Mouse (Mus musculus) gastrocnemius, postnatal 36 days (tissue): ENCODE measurements around the gene Tbc1d16. TPM values are rescaled to one million over a fixed set of nuclear protein-coding genes. Genes with fewer than 3 reads are reported as not detected.

Experiments used
- DNase-seq, 2 experiments: peaks; one replicate each; pipeline ENCODE4 v3.0.0; 2022
- intact Hi-C: fragments of 180-260 bp; cut with DNase I; formaldehyde crosslinking; loops from one replicate; pipeline ENCODE4 v1.15.1; 2025
- total RNA-seq, 2 experiments: library from RNA; stranded (reverse); gene quantifications; 2 replicates each; pipeline ENCODE4 v1.2.3; 2021

Tbc1d16 gene
- total RNA-seq, 2 experiments from 2014 or later = 19.2 to 23.2 TPM

DNA sequence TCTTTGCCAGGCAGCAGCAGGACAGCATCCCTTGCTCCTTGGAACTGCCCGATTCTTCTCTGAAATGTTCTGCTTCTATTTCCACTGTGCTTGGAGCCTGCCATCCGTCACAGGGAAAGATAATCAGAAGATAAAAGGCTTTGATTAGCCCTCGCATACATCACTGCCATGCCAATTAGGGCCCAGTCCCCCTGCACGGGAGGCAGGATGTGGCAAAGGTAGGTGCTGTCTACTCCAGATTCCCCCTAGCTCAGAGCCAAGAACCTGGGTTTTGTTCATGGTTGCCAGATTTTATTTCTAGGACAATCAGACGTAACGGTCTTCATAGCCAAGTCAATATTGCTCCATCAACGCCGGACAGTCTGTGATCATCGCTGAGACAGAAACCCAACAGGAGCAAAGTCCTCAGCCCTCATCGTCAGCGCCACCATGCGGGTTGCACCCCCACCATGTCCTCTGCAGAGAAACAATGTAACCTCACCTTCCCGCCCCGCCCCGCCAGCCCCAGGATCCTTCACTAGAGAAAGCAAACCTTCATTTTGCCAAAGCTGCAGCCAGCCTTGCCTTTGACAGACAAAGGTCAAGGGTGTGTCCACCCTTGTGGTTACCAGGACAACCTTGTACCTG is 44.5 kb downstream of the Tbc1d16 start:
- intact Hi-C loops = no loop called here
- no peak for DNase-seq

DNA sequence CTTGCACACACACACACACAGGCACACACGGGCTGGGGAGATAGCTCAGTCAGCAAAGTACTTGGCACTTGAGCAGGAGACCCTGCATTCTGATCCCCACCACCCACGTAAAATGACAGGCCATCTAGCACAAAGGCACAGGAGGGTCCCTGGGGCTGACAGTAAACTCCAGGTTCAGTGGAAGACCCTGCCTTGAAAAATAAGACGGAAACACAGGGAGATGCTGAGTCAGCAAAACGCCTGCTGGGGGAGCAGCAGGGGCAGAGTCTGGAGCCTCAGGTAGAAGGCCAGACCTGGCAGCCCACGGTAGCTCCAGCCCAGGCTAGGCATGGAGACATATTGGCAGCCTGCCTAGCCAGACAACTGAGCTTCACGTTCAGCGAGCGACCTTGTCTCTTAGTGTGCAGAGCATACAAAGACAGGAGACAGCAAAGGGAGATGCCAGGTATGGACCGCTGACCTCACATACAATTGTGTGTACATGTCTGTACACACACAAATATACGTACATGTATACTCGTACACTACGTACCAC is 46.4 kb downstream of the Tbc1d16 start:
- intact Hi-C loops = no loop called here
- no peak for DNase-seq

DNA sequence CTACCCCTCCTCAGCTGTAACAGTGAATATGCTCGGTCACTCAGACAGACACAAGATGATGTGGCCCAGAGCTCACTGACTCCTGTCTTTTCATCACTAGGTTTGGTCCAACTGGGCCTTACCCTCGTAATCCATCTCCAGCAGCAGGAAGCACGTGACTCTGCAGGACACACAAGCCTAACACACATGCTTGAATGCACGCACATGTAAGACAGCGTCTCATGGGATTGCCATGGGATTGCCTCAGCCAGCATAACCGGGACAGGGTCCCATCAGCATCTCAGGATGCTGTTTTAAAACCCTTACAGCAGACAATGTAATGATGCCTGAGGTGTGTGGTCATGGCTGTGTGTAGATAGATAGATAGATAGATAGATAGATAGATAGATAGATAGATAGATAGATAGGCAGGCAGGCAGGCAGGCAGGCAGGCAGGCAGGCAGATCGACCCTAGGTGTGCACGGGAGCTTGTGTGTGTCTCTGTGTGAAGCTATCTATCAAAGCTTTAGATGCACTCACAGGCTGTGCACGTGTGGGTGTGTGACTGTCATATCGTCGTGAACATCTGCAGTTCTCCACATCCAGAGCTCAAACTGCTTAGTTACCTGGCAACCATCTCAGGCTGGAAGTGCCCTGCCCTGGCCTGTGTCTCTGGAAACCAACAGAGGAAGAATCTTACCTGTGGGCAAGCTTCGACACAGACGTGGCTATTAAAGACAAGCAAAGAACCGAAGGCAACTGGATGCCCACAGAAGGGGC is 47.3 kb downstream of the Tbc1d16 start:
- DNase-seq = no peak
- intact Hi-C loops = no loop called here

DNA sequence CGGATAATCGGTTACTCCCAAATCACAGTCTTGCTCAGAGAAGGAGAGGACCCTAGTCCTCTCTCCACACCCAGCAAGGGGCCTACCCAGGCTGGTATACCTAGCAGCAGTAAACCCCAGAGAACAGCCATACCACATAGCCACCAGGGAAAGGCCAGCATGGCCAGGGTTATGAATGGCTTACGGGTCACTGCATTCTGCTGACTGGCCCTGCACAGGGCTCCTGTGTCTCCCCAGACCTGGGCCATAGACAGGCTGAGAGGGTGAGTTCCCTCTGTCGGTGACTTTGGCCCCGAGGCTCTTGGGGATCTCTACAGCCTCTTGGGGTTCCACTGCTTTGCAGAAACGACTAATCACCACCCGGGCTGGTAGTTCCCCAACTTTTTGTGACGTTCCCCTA is 50.0 kb downstream of the Tbc1d16 start:
- intact Hi-C loops = no loop called here
- DNase-seq = no peak

DNA sequence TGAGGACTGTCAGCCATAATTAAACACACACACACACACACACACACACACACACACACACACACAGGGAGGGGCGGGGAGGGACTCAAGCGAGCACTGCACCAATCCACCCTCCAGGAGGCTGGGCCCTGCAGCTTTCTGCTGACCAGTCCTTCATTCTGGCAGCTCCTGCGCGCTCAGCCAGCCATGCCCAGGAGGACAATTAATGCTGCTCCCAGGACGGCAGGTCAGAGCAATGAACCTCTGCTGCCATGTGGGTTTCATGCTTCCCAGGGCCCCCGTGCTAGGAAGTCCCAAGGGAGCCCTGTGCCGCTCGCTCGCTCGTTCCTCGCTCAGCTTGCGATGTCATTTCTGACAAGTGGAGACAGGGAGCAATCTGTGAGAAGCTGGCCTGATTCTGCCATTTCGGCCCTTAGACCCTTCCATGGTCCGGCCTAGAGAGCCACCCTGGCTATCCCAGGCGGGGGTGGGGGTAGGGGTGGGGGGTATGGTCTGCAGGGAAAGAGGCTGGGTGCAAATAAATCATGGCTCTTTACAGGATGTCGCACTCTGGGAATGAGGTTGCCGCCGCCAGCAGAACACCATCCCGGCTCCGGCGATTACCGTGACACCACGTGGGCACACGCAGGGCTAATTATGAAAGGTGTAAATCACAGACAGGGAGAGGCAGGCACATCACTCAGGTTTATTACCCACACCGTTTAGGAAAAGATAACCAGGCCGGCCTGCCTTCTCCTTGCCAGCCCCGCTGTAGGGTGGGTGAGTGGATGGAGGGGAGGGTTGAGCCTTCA is 51.7 kb downstream of the Tbc1d16 start:
- intact Hi-C loops = no loop called here
- no peak for DNase-seq

DNA sequence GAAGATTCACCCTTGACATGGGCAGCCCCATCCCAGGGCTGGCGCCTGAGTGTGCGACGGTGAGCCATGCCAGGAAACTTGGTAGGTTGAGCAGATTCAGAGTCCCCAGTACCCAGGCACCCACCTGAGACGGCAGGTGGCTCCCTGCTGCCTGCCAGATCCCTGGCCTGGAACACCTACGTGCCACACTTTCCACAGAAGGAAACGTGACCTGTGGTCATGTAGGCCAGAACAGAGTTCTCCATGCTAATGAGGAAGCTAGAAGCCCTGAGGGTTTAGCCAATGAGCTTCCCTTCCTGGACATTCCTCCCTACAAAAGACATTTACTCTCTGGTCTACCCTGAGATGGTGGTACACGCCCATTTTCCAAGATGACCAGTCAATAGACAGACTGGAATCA is 56.7 kb downstream of the Tbc1d16 start:
- intact Hi-C loops = no loop called here

DNA sequence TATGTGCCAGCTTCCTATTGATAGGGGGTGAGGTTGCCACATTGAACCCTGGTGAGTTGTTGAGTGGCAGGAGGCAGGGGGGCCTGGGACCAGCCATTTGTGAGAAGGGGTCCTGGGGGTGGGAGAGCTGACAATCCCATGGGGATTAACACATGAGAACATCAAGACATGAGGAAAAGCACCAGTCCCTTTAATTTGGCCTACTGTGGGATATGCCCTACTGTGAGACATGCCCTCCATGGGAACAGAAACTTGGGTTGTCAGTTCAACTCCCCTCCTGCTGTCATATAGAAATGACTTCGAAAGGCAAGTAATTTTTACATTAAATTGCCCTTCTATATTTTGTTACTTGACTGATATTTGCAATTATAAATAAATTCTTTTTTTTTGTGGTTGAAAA is 59.4 kb downstream of the Tbc1d16 start:
- intact Hi-C loops = no loop called here
- DNase-seq = no peak

More for the DNA sequence above, 56.7 kb downstream of the Tbc1d16 start:
- DNase-seq = no peak

DNA sequence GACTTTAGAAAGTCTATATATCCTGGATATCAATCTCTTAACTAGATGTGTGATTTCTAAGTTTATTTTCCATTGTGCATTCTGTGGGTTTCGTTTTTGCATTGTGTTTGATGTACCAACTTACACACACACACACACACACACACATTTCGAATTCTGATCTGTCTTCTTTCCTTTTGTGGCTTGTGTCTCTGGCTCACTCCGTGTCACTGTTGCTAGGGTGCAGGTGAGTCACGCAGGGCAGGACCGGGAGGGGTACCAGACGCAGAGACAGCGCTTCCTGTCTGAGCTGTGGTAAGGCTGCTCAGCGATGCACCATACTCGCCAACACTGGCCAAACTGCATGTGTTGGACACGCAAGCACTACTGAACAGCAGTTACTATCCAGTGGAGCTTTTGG is 62.3 kb downstream of the Tbc1d16 start:
- intact Hi-C loops = no loop called here
- DNase-seq = no peak

DNA sequence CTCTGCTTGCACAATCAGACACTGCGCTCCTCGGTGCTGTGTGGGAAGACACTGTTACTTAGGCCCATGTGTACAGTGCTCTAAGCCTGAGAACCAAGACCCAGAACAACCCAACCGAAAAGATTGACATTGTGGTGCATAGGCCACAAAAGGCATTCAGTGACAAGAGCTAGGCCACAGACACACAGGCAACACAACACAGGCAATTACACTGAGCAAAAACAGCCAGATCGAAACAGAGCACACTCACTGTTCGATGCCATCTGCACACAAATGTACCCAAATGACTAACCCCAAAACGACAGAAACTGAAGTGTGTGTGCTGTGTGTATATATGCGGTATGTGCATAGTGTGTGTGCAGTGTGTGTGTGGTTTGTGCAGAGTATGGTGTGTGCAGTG is 63.9 kb downstream of the Tbc1d16 start:
- intact Hi-C loops = no loop called here
- no peak for DNase-seq

DNA sequence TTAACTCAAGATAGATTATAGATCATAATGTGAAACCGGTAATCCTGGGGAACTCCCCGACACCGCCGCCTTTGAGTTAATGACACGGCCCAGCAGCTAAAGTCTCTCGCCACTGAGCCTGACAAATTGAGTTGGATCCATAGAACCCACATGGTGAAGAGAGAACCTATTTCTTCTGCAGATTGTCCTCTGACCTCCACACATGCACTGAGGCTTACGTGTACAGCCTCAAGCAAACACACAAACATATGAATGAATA is 64.6 kb downstream of the Tbc1d16 start:
- DNase-seq = no peak
- intact Hi-C loops = no loop called here

DNA sequence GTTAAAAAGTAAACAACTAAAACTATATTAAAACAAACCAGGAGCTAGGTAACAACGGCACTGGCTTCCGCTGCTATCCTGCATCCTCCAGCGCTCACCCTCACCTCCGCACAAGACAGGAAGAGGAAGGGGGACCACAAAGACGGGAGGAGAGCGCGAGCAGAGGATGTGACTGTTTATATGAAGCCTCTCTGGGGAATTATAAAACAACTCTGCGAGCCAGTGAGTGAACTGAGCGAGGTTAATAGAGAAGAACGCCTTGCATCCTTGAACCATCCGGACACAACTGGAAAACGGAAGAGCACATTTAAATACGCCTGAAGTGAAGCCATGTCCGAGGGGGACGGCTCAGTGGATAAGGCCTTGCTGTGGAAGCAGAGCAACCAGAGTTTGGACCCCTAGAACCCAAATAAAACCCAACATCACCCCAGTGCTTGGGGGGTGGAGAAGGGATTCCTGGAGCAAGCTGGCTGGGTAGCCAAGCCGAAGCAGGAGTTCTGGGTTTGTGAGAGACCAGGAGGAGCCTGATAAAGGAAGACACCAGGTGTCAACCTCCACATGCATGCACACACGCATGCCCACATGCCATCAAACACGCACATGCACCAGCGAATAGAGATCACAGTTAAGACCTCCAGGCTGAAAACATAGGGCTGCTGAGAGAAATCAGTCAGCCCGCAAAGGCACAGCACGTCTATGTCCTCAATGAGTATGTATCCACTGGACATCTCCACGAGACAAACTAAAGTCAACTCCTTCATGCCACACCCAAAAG is 65.2 kb downstream of the Tbc1d16 start:
- DNase-seq = no peak
- intact Hi-C loops = no loop called here

DNA sequence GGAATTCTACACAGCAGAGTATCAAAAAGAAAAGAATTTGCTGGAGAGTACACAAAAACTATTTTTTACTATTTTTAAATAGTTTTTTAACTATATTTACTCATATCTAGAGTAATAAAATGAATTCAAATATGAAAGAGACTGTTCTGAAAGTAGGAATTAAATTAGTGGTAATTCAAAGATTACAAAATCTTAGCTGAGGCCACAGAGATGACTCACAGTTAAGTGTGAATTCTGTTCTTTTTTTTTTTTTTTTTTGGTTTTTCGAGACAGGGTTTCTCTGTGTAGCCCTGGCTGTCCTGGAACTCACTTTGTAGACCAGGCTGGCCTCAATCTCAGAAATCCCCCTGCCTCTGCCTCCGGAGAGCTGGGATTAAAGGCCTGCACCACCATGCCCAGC is 66.6 kb downstream of the Tbc1d16 start:
- DNase-seq = no peak
- intact Hi-C loops = no loop called here

DNA sequence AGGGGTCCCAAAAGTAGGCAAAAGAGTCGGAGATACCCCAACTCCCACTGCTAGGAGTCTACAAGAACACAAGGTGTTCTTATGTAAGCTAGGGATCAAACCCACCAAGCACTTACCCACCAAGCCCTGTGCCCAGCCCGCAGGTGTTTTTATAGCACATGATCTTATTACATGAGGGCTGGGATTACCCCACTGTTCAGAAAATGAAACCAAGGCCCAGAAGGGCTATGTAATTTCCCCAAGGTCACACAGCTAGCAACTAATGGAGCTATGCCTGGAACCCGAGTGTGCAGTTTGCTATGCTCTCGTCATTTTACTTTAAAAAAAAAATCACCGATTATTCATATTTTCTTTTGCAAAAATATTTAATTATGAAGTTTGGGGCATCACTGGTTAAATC is 68.2 kb downstream of the Tbc1d16 start:
- DNase-seq = no peak
- intact Hi-C loops = no loop called here

DNA sequence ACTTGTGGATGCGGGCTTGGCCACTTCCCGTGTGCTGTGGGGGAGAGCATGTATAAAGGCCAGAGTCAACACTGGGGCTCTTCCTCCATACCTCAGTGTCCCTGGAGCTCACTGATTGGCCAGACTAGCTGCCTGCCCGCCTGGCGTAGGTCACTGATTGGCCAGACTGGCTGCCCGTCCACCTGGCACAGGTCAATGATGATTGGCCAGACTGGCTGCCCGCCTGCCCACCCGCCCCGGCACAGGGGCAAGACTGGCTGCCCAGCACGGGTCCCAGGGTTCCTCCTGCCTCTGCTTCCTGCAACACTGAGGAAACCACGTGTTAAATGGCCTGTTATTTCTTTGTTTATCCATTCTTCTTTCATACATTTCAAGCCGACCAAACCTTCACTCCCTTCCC is 68.8 kb downstream of the Tbc1d16 start:
- peak in 1 of 2 experiments; percentile 26 for DNase-seq
- intact Hi-C loops = no loop called here

DNA sequence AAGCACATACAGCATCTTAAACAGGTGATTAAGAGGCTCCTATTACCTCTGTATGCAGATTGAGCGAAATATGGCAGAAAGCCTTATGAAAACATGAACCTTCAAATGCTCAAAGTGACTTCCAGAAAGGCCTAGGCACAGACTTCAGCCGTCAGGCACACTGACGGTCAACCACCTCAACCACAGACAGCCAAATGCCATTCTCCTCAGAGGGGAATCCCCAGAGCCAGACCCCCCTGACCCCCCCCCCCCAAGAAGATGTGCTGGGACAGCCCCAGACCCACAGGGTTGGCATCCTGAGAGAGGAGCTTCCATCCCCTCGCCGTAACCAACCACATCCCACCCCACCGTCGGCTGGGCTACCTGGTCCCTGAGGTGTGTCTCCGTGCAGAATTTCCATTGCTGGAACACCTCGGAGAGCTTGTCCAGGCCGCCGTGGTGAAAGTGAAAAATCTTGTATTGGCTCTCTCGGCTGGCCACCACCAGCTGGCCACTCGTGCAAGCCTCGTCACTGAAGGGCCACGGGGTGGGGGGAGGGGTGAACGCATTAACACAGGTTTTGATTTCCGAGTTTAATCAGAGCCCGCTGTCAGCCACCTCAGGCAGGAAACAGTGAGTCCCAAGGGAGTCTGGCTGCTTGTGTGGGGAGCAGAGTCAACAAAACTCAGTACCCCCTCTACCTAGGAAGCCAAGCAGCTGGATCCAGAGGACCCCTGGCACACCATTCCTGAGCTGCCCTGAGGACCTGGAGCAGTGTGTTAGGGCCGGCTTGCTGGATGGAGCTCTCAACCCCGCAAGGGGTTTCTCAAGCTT is 70.7 kb downstream of the Tbc1d16 start:
- intact Hi-C loops = no loop called here
- no peak for DNase-seq

DNA sequence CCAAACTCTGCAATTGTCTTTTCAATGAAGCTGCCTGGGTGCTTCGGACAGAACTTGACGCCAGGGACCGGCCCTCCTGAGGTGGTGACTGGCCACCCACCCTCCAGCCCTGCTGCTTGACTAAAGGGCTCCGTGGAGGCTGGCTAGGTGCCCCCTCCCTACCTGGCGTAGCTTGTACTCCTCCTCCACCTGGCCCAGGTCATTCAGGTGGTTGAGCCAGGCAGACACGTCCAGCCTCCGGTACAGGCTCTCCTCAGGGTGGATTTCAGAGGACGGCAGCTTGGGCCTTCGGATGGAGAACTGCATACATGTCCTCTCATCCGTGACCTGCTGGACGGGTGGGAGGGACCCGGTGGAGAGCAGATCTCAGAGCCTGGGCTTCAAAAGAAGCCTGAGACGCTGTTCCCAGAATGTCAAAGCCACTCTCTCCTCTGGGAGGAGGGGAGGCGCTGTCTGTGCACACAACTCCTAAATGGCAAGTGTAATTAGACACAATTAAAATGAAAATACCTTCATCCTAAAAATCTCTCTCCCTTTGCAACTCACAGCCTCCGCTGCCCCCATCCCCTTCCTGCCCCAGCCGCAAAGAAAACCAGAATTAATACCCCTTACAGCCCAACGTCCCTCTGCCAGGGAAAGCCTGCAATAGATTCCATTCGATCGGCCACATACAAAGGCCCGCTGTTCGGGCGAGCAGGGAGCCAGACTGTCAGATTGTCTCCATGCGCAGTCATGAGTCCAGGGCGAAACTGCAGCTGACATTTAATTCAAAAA is 71.6 kb downstream of the Tbc1d16 start:
- DNase-seq = no peak
- intact Hi-C loops = no loop called here

DNA sequence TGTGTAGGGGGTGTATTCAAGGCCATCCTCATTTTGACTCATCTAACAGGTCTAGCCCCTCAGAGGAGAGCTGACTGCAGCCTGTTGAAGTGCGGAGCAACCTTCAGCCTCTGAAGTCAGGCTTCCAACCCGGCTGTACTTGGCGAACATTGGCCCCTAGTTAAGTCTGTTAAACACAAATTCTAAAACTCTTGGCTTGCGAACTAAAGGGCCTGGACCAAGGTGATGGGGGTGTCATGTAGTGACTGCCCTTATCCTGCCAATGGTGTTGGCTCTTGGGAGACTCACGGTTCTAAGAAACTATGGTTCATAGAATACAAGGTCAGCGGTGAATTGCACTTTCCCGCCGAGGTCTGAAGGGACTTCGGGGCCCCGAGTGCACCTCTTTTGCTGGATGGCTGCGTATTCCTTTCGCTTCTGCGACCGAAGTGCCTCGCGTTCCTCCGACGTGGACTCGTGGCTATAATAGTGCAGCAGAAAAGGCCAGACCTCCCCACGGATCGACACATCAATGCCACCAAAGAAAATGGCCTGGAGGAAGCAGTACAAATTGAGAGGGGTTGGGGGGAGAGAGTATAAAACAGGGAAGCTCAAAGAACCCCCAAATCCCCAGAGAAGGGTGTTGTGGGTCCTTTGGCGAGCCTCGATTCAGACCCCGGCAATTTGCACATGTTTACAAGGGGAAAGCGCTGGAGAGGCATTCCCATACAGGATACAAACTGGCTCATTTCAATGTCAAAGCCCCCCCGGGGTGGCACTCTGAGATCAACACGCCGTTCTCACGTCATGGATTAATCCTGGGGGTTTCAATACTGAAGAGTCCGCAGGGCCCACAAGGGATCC is 72.4 kb downstream of the Tbc1d16 start:
- intact Hi-C loops = no loop called here

DNA sequence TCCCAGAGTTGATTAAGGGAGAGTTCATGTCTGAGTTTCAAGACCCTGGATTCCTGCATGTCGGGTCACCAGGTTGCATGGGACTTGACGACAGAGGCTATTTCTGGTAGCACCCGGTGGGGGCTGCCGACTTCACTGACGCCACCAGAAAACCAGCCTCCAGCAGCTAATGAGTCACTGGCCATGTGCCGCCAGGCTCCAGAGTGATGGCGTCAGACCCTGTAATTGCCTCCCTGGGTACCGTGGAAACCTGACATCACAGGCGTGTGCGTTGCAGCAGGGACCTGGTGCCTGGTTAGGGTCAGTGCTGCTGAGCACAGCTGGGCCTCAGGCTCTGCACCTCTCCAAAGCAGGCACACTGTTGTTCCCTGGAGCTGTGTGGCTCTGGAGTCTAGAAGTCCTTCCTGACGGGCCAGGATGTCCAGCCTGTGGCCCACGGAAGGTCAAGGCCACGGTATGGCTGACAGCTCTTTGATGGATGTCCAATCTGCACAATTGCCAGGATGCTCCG is 75.9 kb downstream of the Tbc1d16 start:
- no peak for DNase-seq
- intact Hi-C loops = no loop called here

More for the DNA sequence above, 72.4 kb downstream of the Tbc1d16 start:
- no peak for DNase-seq
